Mouse (Mus musculus) intestine, embryonic 16.5 days (tissue): ENCODE data around the gene Commd3. TPM values are rescaled to one million over a fixed set of nuclear protein-coding genes. Genes with fewer than 3 reads are reported as not detected.

ENCODE experiments used
- ATAC-seq: fragments of 200-750 bp; cut with Nextera tagmentation; 2 replicates; pipeline ENCODE4 v1.8.0; 2017; ENCODE audit warnings: moderate TSS enrichment, moderate library complexity
- H3K27ac ChIP-seq: fragments of 300-500 bp; sonication (generic); 2 replicates; pipeline ENCODE4 v1.5.1; 2014; ENCODE audit warnings: mild to moderate bottlenecking, low read length
- H3K27me3 ChIP-seq: fragments of 300-500 bp; sonication (generic); replicated peaks from 2 replicates; pipeline ENCODE4 v1.6.1; 2014; ENCODE audit warnings: low read length, control low read depth, mixed read lengths; ENCODE audit not compliant: control insufficient read depth, insufficient read depth
- H3K36me3 ChIP-seq: fragments of 300-500 bp; sonication (generic); 2 replicates; pipeline ENCODE4 v1.6.1; 2014; ENCODE audit warnings: low read length, control low read depth; ENCODE audit not compliant: control insufficient read depth, insufficient read depth
- H3K4me1 ChIP-seq: fragments of 300-500 bp; sonication (generic); 2 replicates; pipeline ENCODE4 v1.6.1; 2014; ENCODE audit warnings: low read length, control low read depth, mixed read lengths; ENCODE audit not compliant: control insufficient read depth, insufficient read depth
- H3K4me2 ChIP-seq: fragments of 300-500 bp; sonication (generic); 2 replicates; pipeline ENCODE4 v1.6.1; 2014; ENCODE audit warnings: low read depth, low read length, control low read depth
- H3K4me3 ChIP-seq: fragments of 300-500 bp; sonication (generic); 2 replicates; pipeline ENCODE4 v1.5.1; 2014; ENCODE audit warnings: mild to moderate bottlenecking, low read length
- H3K9ac ChIP-seq: fragments of 300-500 bp; sonication (generic); 2 replicates; pipeline ENCODE4 v1.6.1; 2014; ENCODE audit warnings: low read depth, low read length
- H3K9me3 ChIP-seq: fragments of 300-500 bp; sonication (generic); 2 replicates; pipeline ENCODE4 v1.6.1; 2016; ENCODE audit warnings: low read length, control low read depth; ENCODE audit not compliant: control insufficient read depth
- WGBS: fragments of 180-500 bp; shearing (Covaris S2); extraction: QIAGEN DNeasy Blood & Tissue Kit; methylation state at CpG from one replicate; pipeline ENCODE4 v1.1.7; 2014; 5-methylcytosine and 5-hydroxymethylcytosine counted together
- polyA plus RNA-seq: library from polyadenylated mRNA; unstranded; fragments of >200 nt; fragmentation: Nextera tagmentation; extraction: Ambion mirVana; gene quantifications from 2 replicates; pipeline ENCODE4 v1.2.1, GENCODE M21; 2015

Commd3 gene
- polyA plus RNA-seq, 1 experiment from 2014 or later, result 232 TPM

DNA sequence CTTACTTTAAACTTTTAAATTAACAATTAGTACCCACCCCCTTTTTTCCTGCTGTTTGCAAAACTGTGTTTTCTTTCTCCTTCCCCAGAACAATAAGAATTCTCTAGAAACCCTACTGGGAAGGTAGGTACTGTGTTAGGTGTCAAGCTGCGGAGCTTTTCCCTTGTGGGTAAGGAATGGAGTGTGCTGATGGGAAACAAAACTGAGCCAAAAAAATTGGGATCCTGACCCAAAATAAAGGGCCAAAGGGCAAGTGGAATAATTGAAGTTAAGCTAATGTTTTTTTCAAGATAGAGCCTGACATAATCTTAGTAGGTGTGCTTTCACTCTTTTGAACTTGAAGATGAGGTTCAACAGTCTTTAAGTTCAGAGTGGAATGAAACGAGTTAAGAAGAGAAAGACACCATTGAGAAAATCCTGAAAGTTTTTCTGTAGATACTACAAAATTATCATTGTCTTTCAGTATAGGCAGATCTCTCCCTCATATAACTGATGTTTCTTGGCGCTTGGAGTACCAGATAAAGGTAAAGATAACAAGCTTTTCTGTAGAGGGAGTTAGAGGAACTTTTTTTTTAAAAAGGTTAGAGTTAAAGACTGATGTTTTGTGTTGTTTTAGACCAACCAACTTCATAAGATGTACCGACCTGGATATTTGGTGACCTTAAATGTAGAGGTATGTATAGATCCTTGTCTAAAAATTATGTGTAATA lies 2.2 kb downstream of the Commd3 start:
- H3K9ac ChIP-seq, result no peak overlapping the region
- H3K27ac ChIP-seq, result no peak overlapping the region
- no peaks in the 10 kb centered on the region for H3K36me3 ChIP-seq
- H3K4me2 ChIP-seq, result no peak overlapping the region
- H3K4me1 ChIP-seq, result peaks cover 7% of the 10 kb centered on the region
- ATAC-seq, result no peak
- WGBS, result 80% methylated on average over 4 of the region's 4 CpGs
- H3K4me3 ChIP-seq, result no peak overlapping the region
- H3K9me3 ChIP-seq, result no peaks in the 10 kb centered on the region
- H3K27me3 ChIP-seq, result peaks cover 3% of the 10 kb centered on the region; the same call in 1 of the 2 replicates

GRCm38 (mm10) chr2:18675681-18676456 lies 3.7 kb downstream of the Commd3 start:
- WGBS, result 18% methylated on average over 35 of the region's 42 CpGs

DNA sequence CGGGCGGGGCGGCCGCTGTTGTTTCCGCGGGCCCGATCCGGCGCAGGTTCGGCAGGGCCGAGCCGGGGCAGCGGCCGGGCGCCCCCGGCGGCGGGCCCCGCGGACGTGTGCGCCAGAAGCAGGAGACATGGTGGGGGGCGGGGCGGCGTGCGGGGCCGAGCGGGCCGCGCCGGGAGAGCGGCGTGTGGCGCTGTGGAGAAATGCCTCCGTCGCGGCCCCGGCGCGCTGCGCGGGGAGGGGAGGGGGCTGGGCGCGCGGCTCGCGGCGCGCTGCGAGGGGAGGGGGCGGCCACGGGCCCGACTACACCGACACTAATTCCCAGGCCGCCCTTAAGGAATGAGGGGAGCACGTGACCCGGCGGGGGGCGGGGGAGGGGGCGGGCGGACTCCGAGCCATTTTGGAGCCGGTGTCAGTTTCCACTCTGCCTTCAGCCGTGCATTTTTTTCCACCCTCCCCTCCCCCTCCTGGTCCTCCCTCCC lies 4.3 kb downstream of the Commd3 start:
- no peaks in the 10 kb centered on the region for H3K36me3 ChIP-seq
- no peaks in the 10 kb centered on the region for H3K9me3 ChIP-seq
- H3K27ac ChIP-seq, result peak overlapping the region; percentile 90
- peak overlapping the region; percentile 89 for H3K9ac ChIP-seq
- peak; percentile 84 for ATAC-seq
- peak overlapping the region; percentile 91 for H3K4me3 ChIP-seq
- H3K27me3 ChIP-seq, result peaks cover 3% of the 10 kb centered on the region
- H3K4me1 ChIP-seq, result peaks cover 14% of the 10 kb centered on the region
- 0% methylated on average over 23 of the region's 64 CpGs for WGBS
- peak overlapping the region; percentile 85 for H3K4me2 ChIP-seq

More at GRCm38 (mm10) chr2:18675681-18676456, 3.7 kb downstream of the Commd3 start:
- peaks cover 14% of the 10 kb centered on the region for H3K4me1 ChIP-seq
- no peaks in the 10 kb centered on the region for H3K36me3 ChIP-seq
- H3K27me3 ChIP-seq, result peaks cover 3% of the 10 kb centered on the region
- no peaks in the 10 kb centered on the region for H3K9me3 ChIP-seq
- H3K27ac ChIP-seq, result peak overlapping the region; percentile 83
- no peak for ATAC-seq
- H3K9ac ChIP-seq, result peak overlapping the region; percentile 89
- H3K4me3 ChIP-seq, result peak overlapping the region; percentile 91
- H3K4me2 ChIP-seq, result peak overlapping the region; percentile 85

- WGBS, result 2% methylated on average over 48 of the region's 77 CpGs
- H3K4me2 ChIP-seq, result peak within 1 kb of the TSS; percentile 85
Measured at GRCm38 (mm10) chr2:18676936-18677491, 4.8 kb downstream of the Commd3 start, which contains the start of gene Bmi1. TSS of gene Bmi1 (plus strand) at chr2:18677018.

DNA sequence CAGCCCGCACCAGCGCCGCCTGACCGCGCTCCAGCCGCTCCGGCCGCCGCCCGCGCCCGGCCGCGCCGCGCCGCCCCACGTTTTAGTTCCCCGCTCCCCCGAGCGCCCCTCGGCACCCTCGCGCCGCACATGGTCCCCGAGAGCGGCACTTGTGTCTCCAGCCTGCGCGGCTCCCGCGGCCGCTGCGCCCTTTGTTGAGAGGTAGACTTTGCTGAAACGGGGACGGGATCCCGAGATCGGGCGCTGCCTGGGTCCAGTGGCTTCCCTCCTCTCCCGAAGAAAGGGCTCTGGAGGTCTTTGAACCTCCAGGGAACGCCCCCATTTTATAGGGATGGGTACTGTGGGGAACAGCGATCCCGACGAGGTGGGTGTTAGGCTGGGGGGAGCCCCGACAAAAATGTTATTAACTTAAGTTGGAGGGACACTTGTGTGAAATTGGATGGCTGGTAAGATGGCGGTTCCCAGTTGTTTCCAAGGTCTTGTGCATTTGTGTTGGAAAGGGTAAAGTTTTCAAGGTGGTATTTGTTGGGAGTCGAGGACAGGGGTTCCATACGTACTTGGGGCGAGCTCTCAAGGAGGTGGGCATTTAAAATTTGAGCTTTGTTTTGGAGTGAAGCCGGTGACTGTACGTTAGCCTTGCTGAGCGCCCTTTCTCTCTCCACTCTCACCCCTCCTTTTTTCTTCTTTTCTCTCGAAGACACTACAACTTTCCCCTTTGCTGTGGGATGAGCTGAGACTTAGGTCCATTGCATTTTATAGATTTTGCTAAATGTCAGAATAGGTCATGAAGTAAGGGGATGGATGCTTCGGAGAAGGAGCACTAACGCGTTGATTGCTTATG lies 5.7 kb downstream of the Commd3 start:
- Histone ChIP-seq H3K9me3 (no peaks in the 10 kb centered on the region), H3K9ac (peak overlapping the region; percentile 89), H3K4me2 (peak overlapping the region; percentile 85), H3K27ac (no peak overlapping the region), H3K36me3 (no peaks in the 10 kb centered on the region), H3K27me3 (peaks cover 3% of the 10 kb centered on the region), H3K4me1 (peaks cover 14% of the 10 kb centered on the region), H3K4me3 (peak overlapping the region; percentile 91)
- ATAC-seq, result peak; percentile 17
- WGBS, result under 1% methylated on average over 55 of the region's 55 CpGs

More at GRCm38 (mm10) chr2:18676936-18677491, 4.8 kb downstream of the Commd3 start, which contains the start of gene Bmi1:
- Histone ChIP-seq H3K27me3 (peaks cover 3% of the 10 kb centered on the region), H3K36me3 (no peaks in the 10 kb centered on the region), H3K27ac (peak within 1 kb of the TSS; percentile 90), H3K9me3 (no peaks in the 10 kb centered on the region), H3K4me3 (peak within 1 kb of the TSS; percentile 91), H3K4me1 (peaks cover 14% of the 10 kb centered on the region), H3K9ac (peak within 1 kb of the TSS; percentile 89)
- ATAC-seq, result peak; percentile 70

- Histone ChIP-seq H3K4me3 (no peak overlapping the region), H3K27me3 (peaks cover 3% of the 10 kb centered on the region), H3K4me2 (no peak overlapping the region), H3K4me1 (peaks cover 14% of the 10 kb centered on the region), H3K36me3 (peaks cover 2% of the 10 kb centered on the region; the same call in 1 of the 2 replicates), H3K9ac (no peak overlapping the region), H3K27ac (no peak overlapping the region), H3K9me3 (no peaks in the 10 kb centered on the region)
- no peak for ATAC-seq
- WGBS, result 84% methylated on average over 2 of the region's 2 CpGs
Measured at GRCm38 (mm10) chr2:18679701-18680100, 7.5 kb downstream of the Commd3 start.

DNA sequence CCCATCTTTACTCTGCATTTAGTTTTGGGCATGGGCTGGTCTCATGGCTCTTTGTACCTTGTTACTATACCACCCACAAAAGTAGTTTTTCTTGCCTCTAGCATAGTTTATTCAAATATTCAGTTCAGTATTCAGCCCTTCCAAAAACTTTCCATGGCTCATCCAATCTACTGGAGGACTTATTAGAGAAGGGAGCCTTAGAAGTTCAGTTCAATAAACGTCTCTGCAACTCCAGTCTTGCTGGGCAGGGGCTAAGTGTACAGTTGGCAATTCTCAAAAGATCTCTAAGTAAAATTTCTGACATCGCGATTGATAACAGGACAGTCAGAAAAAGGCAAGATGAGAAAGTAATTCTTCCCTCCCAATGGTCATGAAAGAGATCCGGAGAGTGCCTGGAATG lies 8.3 kb downstream of the Commd3 start:
- Histone ChIP-seq H3K4me1 (peaks cover 13% of the 10 kb centered on the region), H3K36me3 (peaks cover 2% of the 10 kb centered on the region; the same call in 1 of the 2 replicates), H3K9ac (no peak overlapping the region), H3K27me3 (peaks cover 3% of the 10 kb centered on the region), H3K27ac (no peak overlapping the region), H3K4me3 (peak overlapping the region; percentile 39), H3K9me3 (no peaks in the 10 kb centered on the region), H3K4me2 (peak overlapping the region; percentile 62)
- WGBS, result 9% methylated on average over 4 of the region's 4 CpGs
- no peak for ATAC-seq

GRCm38 (mm10) chr2:18680961-18681360 lies 8.8 kb downstream of the Commd3 start:
- Histone ChIP-seq H3K9me3 (no peaks in the 10 kb centered on the region), H3K4me1 (peaks cover 9% of the 10 kb centered on the region), H3K4me2 (peak overlapping the region; percentile 62), H3K9ac (no peak overlapping the region), H3K4me3 (peak overlapping the region; percentile 39), H3K27me3 (peaks cover 3% of the 10 kb centered on the region), H3K36me3 (peaks cover 2% of the 10 kb centered on the region; the same call in 1 of the 2 replicates), H3K27ac (no peak overlapping the region)
- WGBS, result 15% methylated on average over 28 of the region's 29 CpGs
- no peak for ATAC-seq
